Mouse (Mus musculus) liver, postnatal 0 days (tissue): ENCODE measurements at regions not wholly inside any gene's neighbourhood (a gene's known extent, or its start where the extent isn't known, plus 50 kb on each side); places are given as distances from the start of the nearest gene placed in this dataset.

Experiments used
- ATAC-seq: fragments of 200-750 bp; cut with Nextera tagmentation; 2 replicates; pipeline ENCODE4 v1.8.0; 2017; ENCODE audit warnings: mild to moderate bottlenecking, moderate library complexity
- DNase-seq: peaks from one replicate; pipeline ENCODE4 v3.0.0-alpha.2; 2016
- H3K27ac ChIP-seq: fragments of 300-500 bp; sonication (generic); 2 replicates; pipeline ENCODE4 v1.5.1; 2014; ENCODE audit warnings: antibody characterized with exemption, moderate library complexity, mild to moderate bottlenecking, low read depth
- H3K27me3 ChIP-seq: fragments of 300-500 bp; sonication (generic); 2 replicates; pipeline ENCODE4 v1.6.1; 2014; ENCODE audit warnings: low read length, control low read depth, mixed read lengths; ENCODE audit not compliant: insufficient read depth
- H3K36me3 ChIP-seq: fragments of 300-500 bp; sonication (generic); replicated peaks from 2 replicates; pipeline ENCODE4 v1.6.1; 2014; ENCODE audit warnings: mild to moderate bottlenecking, control low read depth, low read length, moderate library complexity, mixed read lengths; ENCODE audit not compliant: insufficient read depth
- H3K4me1 ChIP-seq: fragments of 300-500 bp; sonication (generic); 2 replicates; pipeline ENCODE4 v1.6.1; 2014; ENCODE audit warnings: antibody characterized with exemption, mild to moderate bottlenecking, control low read depth; ENCODE audit not compliant: insufficient read depth
- H3K4me2 ChIP-seq: fragments of 300-500 bp; sonication (generic); 2 replicates; pipeline ENCODE4 v1.6.1; 2014; ENCODE audit warnings: low read depth, mild to moderate bottlenecking, low read length, moderate library complexity, mixed read lengths
- H3K4me3 ChIP-seq: fragments of 300-500 bp; sonication (generic); 2 replicates; pipeline ENCODE4 v1.5.1; 2014; ENCODE audit warnings: low read depth, low read length
- H3K9ac ChIP-seq: fragments of 300-500 bp; sonication (generic); replicated peaks from 2 replicates; pipeline ENCODE4 v1.6.1; 2014; ENCODE audit warnings: mild to moderate bottlenecking, moderate library complexity
- H3K9me3 ChIP-seq: fragments of 300-500 bp; sonication (generic); 2 replicates; pipeline ENCODE4 v1.6.1; 2016; ENCODE audit warnings: mild to moderate bottlenecking, control low read depth, low read length, mixed read lengths
- CTCF ChIP-seq: sonication (generic); IDR thresholded peaks from 2 replicates; pipeline ENCODE4 v1.5.1; 2016; ENCODE audit warnings: antibody characterized with exemption, low read depth
- EP300 ChIP-seq: IDR thresholded peaks from 2 replicates; pipeline ENCODE4 v1.6.1; 2016; ENCODE audit warnings: antibody characterized with exemption, low read depth, mild to moderate bottlenecking
- WGBS: fragments of 180-500 bp; shearing (Covaris S2); extraction: QIAGEN DNeasy Blood & Tissue Kit; methylation state at CpG from one replicate; pipeline ENCODE4 v1.1.7; 2014; ENCODE audit not compliant: insufficient replicate concordance; 5-methylcytosine and 5-hydroxymethylcytosine counted together

DNA sequence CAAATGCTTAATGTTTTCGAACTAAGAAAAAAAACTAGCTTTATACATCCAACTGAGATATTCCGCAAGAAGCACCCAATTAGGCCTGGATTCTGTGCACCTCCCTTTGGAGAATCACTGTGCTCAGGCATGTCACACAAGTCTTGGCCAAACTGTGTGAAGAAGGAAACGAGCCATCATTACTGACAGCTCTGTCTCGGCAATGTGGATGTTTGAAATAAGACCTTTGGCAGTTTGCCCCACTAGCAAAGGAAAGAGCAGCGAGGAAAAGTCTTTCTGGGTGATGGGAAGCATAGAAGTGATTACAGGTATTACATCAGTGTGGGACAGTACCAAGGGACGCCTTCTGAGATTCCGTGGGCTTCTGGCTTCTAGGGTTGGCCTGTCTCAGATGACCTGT, 112.6 kb upstream of the Gnao1 start:
- Histone ChIP-seq H3K4me2 (no peak overlapping the region), H3K27ac (no peak overlapping the region), H3K9ac (no peak overlapping the region), H3K9me3 (no peaks in the 10 kb centered on the region), H3K4me1 (no peaks in the 10 kb centered on the region), H3K36me3 (no peaks in the 10 kb centered on the region), H3K4me3 (no peak overlapping the region), H3K27me3 (no peaks in the 10 kb centered on the region)
- ATAC-seq: no peak
- TF ChIP-seq CTCF: no peak
- 61% methylated on average over 7 of the region's 7 CpGs for WGBS
- no peak for DNase-seq

DNA sequence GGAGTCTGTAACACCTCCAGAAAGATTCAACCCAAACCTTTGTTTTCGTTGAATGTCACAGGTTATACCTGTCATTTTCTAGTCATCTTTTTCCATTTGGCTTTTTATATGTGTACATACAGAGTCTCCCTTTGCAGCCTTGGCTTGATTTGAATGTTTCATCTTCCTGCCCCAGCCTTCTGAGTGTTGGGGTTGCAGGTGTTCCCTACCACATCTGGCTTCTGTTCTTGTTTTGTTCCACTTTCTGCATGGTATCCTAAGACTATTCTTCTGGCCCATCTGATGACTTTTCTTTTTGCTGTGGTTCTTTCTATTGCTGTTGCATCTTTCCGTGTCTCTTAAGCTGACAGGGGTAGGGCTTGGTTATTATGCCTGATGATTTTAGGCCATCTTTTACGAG, 111.3 kb upstream of the Gnao1 start:
- TF ChIP-seq CTCF (no peak), EP300 (no peak)
- no peak overlapping the region for H3K4me3 ChIP-seq
- no peaks in the 10 kb centered on the region for H3K36me3 ChIP-seq
- no peak for DNase-seq
- H3K4me1 ChIP-seq: no peaks in the 10 kb centered on the region
- no peaks in the 10 kb centered on the region for H3K27me3 ChIP-seq
- 70% methylated on average over 3 of the region's 3 CpGs for WGBS
- H3K9me3 ChIP-seq: no peaks in the 10 kb centered on the region
- H3K27ac ChIP-seq: no peak overlapping the region
- no peak for ATAC-seq
- no peak overlapping the region for H3K9ac ChIP-seq
- H3K4me2 ChIP-seq: no peak overlapping the region

DNA sequence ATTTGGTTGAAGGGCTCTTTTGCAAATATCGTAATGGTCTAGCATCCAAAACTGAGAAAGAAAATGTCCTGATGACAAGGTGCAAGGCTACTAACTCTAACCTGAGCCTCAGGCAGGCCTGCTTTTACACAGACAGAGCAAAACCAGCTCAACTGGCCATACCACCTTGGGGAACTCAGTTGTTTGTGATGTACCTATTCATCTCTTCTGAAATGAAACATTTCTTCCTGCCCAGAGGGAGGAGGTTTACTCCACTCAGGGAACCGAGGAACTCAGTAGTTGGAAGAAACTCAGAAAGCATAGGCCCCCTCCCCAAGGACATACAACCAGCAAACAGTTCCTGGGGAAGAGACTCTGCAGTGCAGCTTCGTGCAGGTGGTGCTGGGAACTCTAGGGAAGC, 108.4 kb upstream of the Gnao1 start:
- 57% methylated on average over 3 of the region's 3 CpGs for WGBS
- Histone ChIP-seq H3K9me3 (no peaks in the 10 kb centered on the region), H3K27ac (no peak overlapping the region), H3K4me2 (no peak overlapping the region), H3K36me3 (no peaks in the 10 kb centered on the region), H3K9ac (no peak overlapping the region), H3K4me1 (no peaks in the 10 kb centered on the region), H3K4me3 (no peak overlapping the region), H3K27me3 (no peaks in the 10 kb centered on the region)
- ATAC-seq (no peak), DNase-seq (no peak)
- no peak for TF ChIP-seq CTCF
- TF ChIP-seq EP300: no peak

DNA sequence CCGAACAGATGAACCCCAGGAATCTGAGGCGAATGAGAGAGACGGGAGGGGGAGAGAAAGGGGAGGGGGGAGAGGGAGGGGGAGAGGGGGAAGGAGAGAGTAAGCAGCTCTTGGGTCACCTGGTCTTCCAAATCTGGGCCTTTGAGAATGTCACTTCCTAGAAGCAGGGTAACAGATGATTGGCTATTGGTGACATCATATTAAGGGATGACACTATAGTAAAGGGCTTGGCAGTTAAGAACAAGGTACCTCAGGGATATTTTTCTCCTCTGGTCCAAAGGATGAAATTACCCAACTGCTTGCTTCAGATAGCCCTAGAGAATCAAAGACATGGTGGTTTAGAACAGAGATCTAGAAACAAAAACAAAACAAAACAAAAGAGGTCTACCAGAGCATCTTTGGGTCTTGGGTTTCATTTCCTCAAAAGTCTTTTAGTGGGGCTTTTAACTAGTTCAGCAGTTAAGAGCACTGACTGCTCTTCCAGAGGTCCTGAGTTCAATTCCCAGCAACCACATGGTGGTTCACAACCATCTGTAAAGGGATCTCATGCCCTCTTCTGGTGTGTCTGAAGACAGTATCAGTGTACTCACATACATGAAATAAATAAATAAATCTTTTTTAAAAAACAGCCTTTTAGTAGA, 97.6 kb upstream of the Gnao1 start:
- Histone ChIP-seq H3K36me3 (no peaks in the 10 kb centered on the region), H3K4me2 (no peak overlapping the region), H3K27me3 (no peaks in the 10 kb centered on the region), H3K4me1 (no peaks in the 10 kb centered on the region), H3K4me3 (no peak overlapping the region), H3K9ac (no peak overlapping the region), H3K9me3 (no peaks in the 10 kb centered on the region), H3K27ac (no peak overlapping the region)
- DNase-seq (no peak), ATAC-seq (no peak)
- no peak for TF ChIP-seq EP300
- TF ChIP-seq CTCF: no peak
- WGBS: 74% methylated on average over 3 of the region's 3 CpGs

DNA sequence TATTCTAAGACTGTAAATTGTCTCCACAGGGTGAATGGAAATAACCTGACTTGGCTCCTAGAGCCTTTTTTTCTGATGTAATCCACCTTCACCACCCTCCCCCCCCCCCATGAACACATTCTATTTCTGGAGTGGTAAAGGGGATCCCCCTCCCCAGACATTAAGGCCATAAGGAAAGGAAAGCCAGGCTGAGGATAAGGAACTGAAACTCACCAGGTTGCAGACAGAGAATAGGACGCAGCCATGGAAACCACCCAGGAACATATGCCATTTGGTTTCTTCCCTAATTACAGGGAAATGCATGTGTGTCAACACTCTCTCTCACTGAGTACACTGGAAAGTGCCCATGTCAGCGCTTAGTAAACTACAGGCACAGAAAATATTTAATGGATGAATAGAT, 96.5 kb upstream of the Gnao1 start:
- no peak overlapping the region for H3K4me3 ChIP-seq
- H3K9ac ChIP-seq: no peak overlapping the region
- H3K27me3 ChIP-seq: no peaks in the 10 kb centered on the region
- H3K36me3 ChIP-seq: no peaks in the 10 kb centered on the region
- ATAC-seq: no peak
- H3K4me1 ChIP-seq: no peaks in the 10 kb centered on the region
- WGBS: 72% methylated on average over 2 of the region's 2 CpGs
- H3K4me2 ChIP-seq: no peak overlapping the region
- no peak for TF ChIP-seq EP300
- TF ChIP-seq CTCF: no peak
- DNase-seq: no peak
- no peaks in the 10 kb centered on the region for H3K9me3 ChIP-seq
- no peak overlapping the region for H3K27ac ChIP-seq

DNA sequence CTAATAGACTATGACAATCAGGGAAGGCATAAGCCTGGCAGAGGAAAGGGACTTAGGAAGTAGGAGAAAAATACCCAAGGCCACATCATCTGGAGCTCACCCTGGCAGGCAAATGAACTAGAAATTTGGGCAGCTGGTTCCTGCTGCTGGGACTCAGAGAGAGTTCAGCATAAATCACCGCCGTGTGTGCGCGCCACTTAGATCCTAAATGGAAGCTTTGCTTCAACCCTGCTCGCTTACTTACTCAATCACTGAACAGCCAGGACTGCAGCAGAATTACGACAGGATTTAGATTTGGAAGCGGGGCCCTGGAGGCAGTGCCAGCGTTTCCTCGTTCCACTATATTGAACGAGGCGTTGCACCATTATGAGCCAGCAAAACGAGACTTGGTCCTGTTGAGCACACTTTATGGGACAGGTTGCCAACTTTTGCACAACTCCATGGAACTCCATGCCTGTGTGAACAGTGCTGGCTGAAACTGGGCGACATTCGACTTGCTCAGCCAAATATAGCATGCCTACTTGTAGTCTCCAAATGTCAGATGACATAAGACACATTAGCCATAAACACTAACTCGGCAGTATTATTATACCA, 84.8 kb upstream of the Gnao1 start:
- WGBS: 78% methylated on average over 15 of the region's 15 CpGs
- Histone ChIP-seq H3K27me3 (no peaks in the 10 kb centered on the region), H3K36me3 (no peaks in the 10 kb centered on the region), H3K4me3 (no peak overlapping the region), H3K27ac (no peak overlapping the region), H3K4me2 (no peak overlapping the region), H3K9ac (no peak overlapping the region), H3K4me1 (no peaks in the 10 kb centered on the region), H3K9me3 (no peaks in the 10 kb centered on the region)
- DNase-seq (no peak), ATAC-seq (no peak)
- TF ChIP-seq EP300: no peak
- no peak for TF ChIP-seq CTCF
